Mouse (Mus musculus): ENCODE data around the gene Sod1.

Gene Sod1

GRCm38 (mm10) chr16:90260097-90260496 is 39.5 kb downstream of the Sod1 start:
- DNase-seq, result no peak

GRCm38 (mm10) chr16:90261791-90262190 is 41.2 kb downstream of the Sod1 start:
- peak; percentile 78 to 88 for DNase-seq

- no peak for DNase-seq
These were observed 43.5 kb downstream of the Sod1 start for GRCm38 (mm10) chr16:90264021-90264420.

- DNase-seq, result no peak
These were observed 44.6 kb downstream of the Sod1 start for GRCm38 (mm10) chr16:90265106-90265505.

GRCm38 (mm10) chr16:90266581-90266980 is 46.0 kb downstream of the Sod1 start:
- DNase-seq, result no peak

- DNase-seq, result no peak
These were observed 55.0 kb downstream of the Sod1 start for GRCm38 (mm10) chr16:90275521-90275920.
